Mouse (Mus musculus) thymus, postnatal 36 days (tissue): Measurements from ENCODE around the gene Hba-a1.
"Not testable (repeated sequence)": the region's sequence is repeated elsewhere in the genome, so short reads cannot be mapped to it uniquely, and the experiment has no call there.

Source experiments
- DNase-seq, 2 experiments: peaks; one replicate each; pipeline ENCODE4 v3.0.0; 2022; ENCODE audit warnings: mixed read lengths in 2 of 2

The Hba-a1 gene

DNA sequence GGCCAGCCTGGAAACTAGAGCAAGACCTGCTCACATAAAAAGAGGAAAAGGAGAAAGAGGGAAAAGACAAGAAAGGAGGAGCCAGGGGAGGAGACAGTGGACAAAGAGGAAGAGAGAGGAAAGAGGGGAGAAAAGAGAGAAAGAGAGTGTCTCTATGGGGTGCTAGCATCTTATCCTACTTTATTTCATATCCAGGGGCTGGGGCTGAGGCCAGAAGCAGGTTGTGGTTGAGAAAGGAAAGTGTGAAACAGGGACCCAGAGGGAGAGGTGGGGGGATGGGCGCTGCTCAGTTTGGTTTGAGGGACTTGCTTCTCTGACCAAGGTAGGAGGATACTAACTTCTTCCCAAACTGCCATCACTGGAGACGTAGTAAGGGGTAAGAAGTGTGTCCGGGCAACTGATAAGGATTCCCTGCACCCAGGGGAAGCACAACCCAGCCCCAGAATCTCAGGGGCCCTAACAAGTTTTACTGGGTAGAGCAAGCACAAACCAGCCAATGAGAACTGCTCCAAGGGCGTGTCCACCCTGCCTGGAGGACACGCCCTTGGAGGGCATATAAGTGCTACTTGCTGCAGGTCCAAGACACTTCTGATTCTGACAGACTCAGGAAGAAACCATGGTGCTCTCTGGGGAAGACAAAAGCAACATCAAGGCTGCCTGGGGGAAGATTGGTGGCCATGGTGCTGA is at the start of gene Hba-a1:
Gene Hba-a1, plus strand, starts transcription at position 421 of the 687 bp plus-strand sequence.
- not testable (repeated sequence) for DNase-seq

DNA sequence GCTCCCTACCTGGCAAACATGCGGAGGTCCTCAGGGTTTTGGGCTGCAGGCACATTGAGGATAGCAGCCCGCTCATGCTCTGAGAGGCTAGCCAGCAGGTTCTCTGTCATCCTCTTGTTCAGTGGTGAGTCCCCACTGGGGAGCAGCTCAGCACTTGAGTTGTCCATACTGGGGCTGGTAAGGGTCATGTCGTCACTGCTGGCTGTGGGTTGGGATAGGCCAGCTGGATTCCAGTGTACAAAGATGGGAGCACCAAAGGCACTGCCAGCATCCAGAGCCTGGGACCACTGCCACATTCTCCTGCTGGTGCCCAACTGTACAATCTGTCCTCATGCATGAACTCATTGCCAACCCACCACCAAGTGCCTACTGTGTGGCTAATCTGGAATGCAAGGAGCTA is 49.4 kb upstream of the Hba-a1 start:
- DNase-seq, result no peak

DNA sequence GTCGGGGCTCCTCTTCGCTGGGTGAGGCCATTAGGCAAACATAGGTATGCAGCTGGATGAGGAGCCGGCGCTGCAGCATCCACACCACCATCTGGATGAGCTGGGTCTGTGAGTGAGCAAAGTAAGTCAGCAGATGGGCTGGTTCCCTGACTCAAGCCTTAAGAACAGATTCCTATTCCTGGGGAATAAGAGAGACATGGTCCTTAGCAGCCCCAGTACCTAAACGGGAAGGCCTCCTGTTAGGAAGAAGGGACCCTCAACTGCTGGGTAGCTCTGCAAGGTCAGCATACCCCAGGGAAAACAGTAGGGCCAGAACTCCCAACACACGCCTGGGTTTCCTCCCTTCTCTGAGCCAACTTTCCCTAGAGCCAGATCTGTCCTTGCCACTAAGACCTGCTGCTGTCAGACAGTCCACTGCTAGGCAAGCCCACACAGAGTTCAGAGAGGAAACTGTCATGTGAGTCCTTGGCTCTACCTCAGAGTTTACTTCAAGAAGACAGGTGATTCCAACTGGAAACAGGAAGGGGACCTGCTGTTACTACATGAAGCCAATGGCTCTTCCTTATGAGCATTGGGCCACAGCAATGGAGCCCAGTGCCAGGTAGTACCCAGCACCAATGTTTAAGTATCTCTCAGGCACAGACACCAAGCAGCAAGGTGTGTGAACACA is 48.4 kb upstream of the Hba-a1 start:
- DNase-seq, result no peak

DNA sequence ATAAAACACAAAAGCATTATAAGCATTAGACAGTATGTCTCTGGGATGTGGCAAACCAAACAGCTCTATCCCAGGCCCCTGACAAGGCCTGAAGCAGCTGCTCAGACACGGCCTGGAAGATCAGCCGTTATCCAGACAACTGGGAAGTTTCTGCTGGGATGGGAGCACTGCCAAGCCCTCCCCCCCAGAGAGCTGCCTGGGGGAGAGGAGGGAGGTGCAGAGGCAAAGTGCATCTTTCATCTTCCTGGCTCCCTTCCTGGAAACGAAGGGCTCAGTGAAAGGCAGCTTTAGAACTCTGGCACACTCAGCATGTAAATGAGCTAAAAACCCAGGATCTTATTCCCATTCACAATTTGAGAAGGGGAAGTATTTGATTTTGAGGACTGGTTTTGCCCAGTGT is 47.7 kb upstream of the Hba-a1 start:
- no peak for DNase-seq

DNA sequence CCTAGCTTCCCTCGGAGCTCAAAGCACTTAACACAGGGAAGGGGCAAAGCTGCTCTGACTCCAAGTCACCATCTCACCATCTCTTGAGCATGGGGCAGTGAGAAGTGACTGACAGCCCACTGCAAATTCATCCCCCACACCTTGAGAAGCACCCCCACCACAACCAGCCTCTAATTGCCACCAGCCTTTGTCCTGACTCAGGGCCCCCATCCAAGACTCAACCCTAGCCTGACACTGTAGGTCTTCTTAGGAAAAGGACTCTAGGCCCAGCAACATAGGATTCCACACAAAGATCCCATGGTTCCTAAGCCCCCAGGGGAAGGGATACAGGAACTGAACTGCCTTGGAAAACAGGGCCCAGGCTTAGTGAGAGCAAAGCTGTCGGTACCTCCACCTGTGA is 47.2 kb upstream of the Hba-a1 start:
- DNase-seq, result no peak

DNA sequence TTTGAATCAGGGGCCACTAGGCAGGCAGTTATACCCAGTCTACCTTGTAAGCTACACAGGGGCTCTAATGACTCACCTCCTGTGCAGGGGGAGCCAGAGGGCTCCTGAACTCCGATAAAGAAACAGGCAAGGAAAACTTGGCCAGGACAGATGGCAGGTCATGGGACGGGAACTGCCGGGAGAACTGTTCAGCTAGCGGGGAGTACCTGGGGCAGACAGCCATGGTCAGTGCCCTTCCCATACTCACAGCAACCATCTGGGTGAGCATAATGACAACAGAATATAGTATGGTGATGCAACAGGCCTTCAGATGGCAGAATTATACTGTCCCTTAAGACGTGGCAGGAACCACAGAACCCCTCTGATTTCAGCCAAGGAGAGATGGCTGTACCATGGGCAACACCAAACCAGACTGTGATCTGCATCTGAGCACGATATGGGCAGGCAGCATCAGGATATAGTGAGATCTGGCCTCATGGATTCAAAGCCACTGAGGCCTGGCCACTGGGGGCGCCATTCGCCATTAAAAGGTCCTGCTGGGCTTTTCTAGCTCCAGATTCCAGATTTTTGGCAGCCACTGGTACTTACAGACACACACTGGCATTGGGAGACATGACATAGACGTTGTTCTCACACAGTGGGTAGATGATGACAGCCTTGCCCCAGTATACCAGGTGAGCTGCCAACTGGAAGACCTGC is 46.5 kb upstream of the Hba-a1 start:
- DNase-seq, result peak in 1 of 2 experiments; percentile 26

DNA sequence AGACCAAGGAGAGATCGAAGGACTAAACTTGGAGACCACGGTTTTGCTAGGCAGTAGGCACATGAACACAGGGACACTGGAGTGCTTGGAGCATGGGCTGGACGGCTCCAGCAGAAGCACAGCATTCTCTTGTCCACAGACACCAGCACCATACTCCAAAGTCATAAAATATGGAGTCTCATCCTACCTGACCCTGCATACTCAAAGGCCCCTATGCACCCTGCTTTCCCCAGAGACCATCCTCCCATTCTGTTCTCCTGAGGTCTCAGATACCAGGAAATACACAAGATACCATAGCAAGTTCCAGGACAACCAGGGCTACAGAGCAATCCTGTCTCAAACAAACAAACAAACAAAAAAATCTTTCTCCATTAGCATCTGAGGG is 45.9 kb upstream of the Hba-a1 start:
- no peak for DNase-seq

DNA sequence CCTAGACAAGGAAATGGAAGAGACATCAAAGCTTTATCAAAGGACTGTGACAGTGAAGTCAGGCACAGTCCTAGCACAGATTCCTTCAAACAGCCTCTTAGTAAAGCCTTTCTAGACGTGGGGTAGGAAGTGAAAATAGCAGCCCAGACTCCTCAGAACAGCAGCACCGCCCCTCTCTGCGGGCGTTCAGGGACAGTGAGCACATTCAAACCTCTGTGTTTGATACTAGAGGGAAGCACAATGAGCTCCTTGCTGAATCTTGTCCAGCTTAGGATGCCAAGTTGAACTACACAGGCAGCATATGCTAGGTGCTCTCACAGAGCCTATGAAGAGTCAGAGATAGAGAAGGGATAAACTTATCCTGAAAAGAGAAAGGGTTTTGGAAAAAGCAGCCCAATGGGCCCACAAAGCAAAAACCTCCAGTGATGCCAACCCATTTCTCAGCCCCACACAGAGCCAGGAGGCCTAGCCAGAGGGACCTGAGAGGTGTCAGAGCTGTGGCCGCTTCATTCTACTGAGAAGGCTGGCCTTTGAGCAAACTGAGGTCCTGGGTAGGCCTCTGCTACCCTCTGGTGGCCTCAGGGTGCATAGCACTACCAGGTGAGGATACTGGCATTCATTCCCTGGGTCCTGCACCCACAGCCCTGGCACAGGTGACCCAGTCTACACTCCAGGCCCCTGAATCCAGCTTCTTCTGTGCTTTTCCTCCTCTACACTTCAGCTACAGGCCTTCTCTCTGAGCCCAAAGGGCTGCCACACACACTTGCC is 45.0 kb upstream of the Hba-a1 start:
- DNase-seq, result peak; percentile 70 to 77

DNA sequence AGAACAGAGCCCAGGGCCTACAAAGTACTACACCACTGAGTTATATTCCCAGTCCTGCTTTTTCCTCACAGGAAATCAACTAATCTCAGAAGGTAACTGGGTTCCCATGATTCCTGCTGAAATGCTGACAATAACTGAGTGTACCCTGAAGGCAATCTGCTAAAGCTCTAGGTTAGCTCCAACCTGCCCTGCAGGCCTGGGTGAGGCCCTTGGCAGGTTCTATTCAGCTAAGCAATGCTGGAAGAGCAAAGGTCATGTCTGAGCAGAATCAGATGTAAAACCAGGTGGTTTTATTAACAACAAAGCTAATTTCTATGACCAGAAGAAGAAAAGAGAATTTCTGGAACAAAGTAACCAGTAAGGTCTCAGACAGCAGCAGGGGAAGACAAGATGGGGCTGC is 41.9 kb upstream of the Hba-a1 start:
- DNase-seq, result no peak

DNA sequence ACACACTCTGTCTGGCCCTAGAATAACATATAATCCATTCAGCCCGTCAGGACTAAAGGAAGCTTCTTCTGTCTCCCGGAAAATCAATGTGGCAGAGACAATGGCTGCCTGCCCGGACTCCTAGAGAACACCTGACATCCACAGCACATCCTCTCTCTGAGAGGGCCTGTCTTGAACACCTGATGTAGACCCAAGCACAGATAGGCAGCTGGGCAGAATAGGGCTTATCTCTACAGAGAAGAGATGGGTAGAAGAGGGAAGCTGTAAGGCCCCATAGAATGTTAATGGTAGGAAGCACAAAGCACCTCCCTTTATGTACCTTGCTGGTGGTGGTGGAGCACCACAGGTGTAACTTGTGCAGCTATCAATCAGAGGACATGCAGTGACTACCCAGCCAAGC is 41.1 kb upstream of the Hba-a1 start:
- DNase-seq, result no peak

DNA sequence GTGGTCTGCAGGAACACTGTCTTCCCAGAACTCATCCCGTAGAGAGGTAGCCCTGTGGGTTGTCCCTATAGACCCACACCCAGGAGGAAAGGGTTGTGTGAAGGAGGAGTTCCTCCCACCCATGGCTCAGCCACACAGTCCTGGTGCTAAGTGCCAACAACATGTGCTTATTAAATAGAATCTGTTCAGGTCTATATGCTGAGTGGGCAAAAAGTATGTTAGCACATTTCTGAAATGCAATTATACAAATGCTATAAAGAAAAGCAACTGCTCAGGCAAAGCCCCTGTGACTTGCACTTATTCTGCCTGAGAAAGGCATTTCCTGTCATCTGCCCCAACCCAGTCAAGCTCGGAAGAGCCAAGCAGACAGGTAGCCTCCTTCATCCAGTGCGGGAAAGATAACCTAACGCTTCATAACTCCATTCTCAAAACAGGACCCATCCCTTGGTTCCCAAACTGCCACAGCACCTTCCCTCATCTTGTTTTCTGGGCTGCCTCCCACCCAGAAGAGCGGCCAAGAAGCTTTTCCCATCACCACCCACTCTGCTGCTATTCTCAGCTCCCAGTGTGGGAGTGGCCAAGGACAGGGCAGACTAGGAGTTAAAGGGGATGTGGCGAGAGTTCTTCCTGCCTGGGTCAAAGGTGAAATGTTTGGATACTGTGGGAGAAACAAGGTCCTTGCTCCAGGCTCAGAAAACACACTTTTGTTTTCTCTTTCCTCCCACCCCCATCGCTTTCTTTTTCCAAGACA is 39.9 kb upstream of the Hba-a1 start:
- DNase-seq, result no peak

DNA sequence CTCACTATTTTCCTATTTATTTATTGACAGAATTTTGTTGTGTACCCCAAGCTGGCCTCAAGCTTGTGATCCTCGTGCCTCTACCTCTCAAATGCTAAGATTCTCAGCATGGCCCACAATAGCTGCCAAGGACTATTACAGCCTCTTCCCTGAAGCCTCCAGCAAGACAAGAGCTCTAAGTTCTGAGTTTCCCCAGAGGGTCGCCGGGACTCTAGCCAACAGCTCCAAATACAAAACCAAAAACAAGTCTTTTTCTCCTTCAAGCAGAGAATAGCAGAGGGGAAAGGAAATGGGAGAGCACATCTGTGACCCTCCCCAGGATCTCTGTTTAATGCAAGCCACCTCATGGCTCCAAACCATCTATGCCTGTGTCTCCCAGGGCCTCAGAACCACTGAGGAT is 39.2 kb upstream of the Hba-a1 start:
- no peak for DNase-seq

DNA sequence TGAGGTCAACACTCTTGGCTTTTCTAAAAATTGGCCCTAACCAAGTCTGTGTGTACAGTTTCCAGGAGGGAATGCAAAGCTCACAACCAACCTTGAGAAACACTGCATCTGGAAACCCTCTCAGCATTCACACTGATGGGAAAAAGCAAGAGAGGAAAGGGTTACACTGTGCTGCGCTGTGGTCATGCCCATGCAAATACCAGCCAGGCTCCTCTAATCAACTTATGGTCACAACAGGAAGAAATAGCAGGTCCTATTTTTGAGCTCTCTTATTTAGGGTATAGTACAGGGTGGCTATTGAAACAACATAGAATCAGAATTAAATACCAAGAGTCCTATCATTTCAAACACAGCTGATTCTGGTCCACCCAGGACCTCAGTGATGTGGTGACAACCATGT is 38.7 kb upstream of the Hba-a1 start:
- no peak for DNase-seq

DNA sequence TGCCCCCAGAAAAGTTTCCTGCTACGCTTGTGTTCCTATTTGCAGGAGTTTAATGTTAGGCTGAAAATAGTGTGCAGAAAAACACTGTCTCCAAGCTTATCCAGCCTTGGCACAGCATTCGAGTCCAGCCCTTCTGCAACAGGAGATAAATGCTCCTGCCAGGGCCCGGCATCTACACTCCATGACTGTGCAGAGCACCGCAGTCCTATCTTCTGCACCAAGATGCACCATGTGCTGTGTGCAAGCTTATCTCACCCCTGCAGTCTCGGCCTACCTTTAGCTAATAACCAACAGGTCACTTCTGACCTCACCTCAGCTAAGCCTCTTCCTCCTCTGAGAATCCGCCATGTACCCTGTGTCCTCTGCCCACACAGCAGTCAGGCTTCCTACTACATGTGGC is 37.7 kb upstream of the Hba-a1 start:
- no peak for DNase-seq

DNA sequence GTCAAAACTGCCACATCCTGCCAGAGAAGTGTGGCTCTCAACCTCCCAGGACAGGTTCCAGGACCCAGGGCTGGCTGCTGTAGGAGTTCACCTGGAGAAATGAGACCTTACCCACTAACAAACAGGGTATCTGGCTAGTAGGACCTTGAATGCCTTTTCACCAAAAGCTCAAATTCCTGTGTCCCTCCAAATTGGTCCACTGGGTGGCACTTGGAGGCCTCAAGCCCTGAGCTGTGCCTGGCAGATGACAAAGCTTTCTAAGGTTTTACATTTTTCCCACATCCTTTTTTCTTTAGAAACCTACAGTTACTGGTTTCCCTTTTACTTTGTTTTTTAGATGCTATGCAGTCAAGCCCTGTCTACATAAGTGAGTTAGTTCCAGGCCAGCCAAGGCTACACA is 36.2 kb upstream of the Hba-a1 start:
- peak; percentile 23 to 30 for DNase-seq

DNA sequence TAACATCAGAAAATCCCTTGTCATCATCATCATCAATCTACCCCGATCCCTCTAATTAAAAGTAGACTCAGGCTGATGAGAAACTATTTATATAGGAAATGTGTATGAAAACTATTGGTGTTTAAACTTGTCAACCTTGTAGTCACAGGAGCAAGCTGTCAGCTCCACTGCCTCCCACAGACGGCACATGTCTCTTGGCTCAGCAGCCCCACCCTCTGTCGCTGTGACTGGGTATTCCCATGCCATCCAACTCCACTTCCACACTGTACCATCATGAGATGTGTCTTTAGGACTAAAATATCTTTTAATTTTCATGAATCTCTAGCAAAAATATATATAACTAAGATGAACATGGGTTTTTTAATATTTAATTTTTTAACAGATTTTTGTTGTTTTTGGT is 35.0 kb upstream of the Hba-a1 start:
- no peak for DNase-seq

DNA sequence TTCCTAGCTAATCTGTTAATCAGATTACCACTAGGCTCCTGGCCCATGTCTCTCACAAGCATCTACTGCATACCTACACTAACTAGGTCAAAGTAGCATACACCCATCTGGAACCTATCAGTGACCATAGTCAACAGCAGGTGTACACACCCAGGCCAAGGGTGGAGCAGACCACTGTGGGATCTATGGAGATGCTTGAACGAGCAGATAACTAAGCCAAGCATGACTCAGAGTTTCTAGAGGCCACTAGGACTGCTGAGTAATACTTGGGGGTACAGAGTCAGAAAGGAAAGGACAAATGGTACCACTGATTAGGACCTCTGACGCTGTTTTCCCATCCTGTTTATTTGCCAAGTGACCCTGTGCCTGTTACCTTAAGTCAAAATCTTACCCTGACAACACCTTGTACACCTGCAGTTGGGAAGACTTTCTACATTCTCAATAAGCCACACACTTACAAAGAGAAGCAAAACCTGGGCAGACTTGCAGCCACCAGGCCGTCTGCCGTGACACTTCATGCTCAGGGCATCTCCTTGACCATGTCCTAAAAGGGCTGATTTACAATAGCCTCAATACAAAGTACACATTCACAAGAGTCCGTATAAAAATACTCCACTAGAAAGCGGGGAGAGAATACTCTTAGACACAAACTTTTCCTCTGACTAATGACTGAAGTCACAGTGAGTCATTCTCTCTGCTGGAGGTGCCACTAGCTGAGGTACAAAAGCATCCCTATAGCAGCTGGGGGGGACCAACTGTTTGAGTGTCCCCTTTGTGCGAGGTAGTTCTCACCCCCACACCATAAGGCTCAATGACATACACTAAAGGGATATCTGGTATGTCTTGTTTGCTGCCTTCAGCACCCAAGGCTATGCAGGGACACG is 32.2 kb upstream of the Hba-a1 start:
- DNase-seq, result no peak

DNA sequence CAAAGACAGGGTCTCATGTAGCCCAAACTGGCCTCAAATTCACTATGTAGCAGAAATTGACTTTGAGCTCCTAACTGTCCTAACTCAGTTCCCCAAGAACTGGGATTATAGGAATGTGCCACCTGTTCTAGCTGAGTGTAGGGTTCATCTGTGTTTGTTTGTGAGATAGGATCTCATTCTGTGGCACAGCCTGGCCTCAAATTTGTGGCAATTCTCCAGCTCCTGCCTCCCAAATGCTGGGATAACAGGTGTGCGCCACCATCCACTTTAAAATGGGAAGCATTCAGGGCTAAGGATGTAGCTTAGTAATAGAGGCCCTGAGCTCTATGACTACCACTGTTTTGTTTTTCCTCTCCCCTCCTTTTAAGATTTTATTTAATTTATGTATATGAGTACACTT is 30.2 kb upstream of the Hba-a1 start:
- DNase-seq, result no peak

DNA sequence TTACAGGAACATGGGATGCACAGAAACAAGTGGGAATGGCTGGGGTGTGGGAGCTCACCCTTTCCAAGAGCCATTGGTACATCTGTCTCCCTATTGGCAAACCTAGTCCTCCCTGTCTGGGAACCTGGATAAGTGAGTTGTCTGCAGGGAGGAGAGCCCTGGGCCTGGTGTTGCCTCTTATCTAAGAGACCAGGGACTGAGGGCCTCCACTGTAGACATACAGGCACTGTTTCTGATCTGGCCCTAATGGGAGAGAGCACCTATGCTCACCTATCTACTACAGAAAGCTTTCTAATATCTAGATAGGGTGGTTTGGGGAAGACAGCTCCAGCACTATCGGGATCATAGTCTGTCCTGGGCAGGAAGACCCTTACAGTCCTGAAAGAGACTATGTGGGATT is 27.2 kb upstream of the Hba-a1 start:
- no peak for DNase-seq

DNA sequence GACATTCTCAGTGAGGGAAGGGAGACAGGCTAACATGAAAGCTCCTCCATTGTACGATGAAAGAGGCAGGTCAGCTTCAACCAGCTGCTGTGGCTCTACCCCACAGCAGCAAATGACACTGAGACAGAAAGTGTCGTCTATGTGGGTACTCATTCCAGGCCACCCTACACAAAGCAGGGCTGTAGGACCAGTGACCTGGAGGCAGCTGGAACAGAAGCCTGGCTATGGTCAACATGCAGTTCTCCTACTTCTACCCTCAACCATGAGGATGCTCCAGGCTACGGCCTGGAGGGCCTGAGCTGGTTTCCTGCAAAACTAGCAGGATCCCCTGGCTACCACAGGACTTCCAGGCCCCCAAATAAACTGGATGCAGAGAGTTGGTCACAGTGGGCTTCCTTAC is 26.7 kb upstream of the Hba-a1 start:
- DNase-seq, result no peak

DNA sequence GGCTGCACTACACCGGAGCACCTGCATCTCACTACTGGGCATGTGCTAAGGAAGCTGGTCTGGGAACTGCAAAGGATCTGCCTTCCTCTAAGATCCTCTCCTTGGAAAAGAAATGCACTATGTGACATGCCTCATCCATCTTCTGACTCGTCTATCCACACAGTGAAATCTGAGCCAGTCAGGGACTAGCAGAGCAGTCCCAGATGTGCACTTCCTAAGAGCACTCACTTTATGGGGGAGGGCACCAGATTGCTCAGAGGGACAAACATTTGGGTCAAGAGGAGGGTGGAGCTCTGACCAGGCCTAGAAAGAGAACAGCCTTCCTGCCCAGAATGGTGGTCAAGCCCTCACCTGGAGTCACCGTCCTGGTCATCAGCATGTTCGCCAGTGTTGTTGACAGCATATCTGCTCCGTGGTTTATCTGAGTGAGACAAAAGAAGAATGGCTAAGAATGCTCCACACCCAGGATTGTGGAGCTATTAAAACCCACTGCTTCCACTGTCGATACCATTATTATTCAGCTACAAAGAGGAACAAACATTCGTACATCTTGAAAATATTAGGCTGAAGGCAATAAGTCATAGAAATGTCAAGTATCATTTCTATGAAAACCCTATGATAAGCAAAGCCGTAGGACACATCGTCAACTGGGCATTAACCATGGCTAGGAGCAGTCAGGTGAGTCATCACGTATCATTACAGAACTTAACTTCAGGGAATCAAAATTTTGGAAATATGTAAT is 20.5 kb upstream of the Hba-a1 start:
- DNase-seq, result no peak
